ENCODE assay signal across 10 mouse cellular contexts in genomic region chr13:20207950-20208642, GRCm38 (mm10).
A peak's percentile ranks its signal among the peaks of the same experiment; 100 is the strongest.
DNase-seq lines count a peak whose midpoint lies in the region; ATAC-seq and TF ChIP-seq lines count a peak whose summit lies in the region.
"Had no signal": no experiment of that assay in that cellular context is flagged by ENCODE, and none has a peak within 500 bp of the region (broad histone marks: within the 10 kb centered on the region; RNA-seq: fewer than 3 reads in every experiment).

No protein-coding gene starts in this region.

- no peaks in the 10 kb centered on the region for H3K27me3 ChIP-seq in hindbrain, postnatal 0 days (ENCODE audit: insufficient read depth, low read length)
- no peaks in the 10 kb centered on the region for H3K27me3 ChIP-seq in hindbrain, embryonic 12.5 days
- no peaks in the 10 kb centered on the region for H3K27me3 ChIP-seq in lung, embryonic 15.5 days
- H3K27me3 ChIP-seq: megakaryocyte, embryonic 14.5 days had no signal

- 54% methylated on average over 7 of the region's 7 CpGs for WGBS in hindbrain, postnatal 0 days
- 54% methylated on average over 7 of the region's 7 CpGs for WGBS in hindbrain, embryonic 12.5 days
- 23% methylated on average over 7 of the region's 7 CpGs for WGBS in lung, embryonic 15.5 days

- no peaks in the 10 kb centered on the region; the same call in 1 of the 2 replicates for H3K4me1 ChIP-seq in hindbrain, postnatal 0 days (ENCODE audit: insufficient read depth, low read length)
- no peaks in the 10 kb centered on the region for H3K4me1 ChIP-seq in hindbrain, embryonic 12.5 days
- H3K4me1 ChIP-seq in ES-E14 (ENCODE audit: control insufficient read depth in 2 of 2, insufficient read depth in 2 of 2, low read length in 2 of 2, poor library complexity in 1 of 2) = no peaks in the 10 kb centered on the region
- H3K4me1 ChIP-seq in embryonic fibroblast, embryonic 13.5 days (ENCODE audit: control insufficient read depth, insufficient read depth, low read length) = no peaks in the 10 kb centered on the region
- peaks cover 27% of the 10 kb centered on the region for H3K4me1 ChIP-seq in lung, embryonic 15.5 days

- no peak for DNase-seq in hindbrain, postnatal 0 days (ENCODE audit: low spot score)
- peak; percentile 30 for DNase-seq in ES-E14 (ENCODE audit: low read depth, low spot score)
- DNase-seq in testis, postnatal 14 days (ENCODE audit: low spot score) = no peak
- DNase-seq in adrenal gland, postnatal 36 days = no peak
- DNase-seq in c-Kit-positive CD71-positive TER-119-positive erythroid progenitor cells, embryonic 14.5 days (ENCODE audit: low spot score) = no peak
- DNase-seq: cerebellum, adult 9-11 months had no signal

- TF ChIP-seq POLR2A in embryonic fibroblast, embryonic 13.5 days (IDR thresholded peaks at IDR 0.05; ENCODE audit: low read depth, low read length) = no peak

- H3K4me3 ChIP-seq in hindbrain, postnatal 0 days (ENCODE audit: low read length) = no peak overlapping the region
- H3K4me3 ChIP-seq in hindbrain, embryonic 12.5 days = no peak overlapping the region
- no peak overlapping the region for H3K4me3 ChIP-seq in ES-E14 (ENCODE audit: insufficient read depth in 1 of 2, low read depth in 1 of 2, low read length in 2 of 2, poor library complexity in 1 of 2, severe bottlenecking in 1 of 2)
- H3K4me3 ChIP-seq in embryonic fibroblast, embryonic 13.5 days (ENCODE audit: insufficient read depth, low read length) = no peak overlapping the region
- no peak overlapping the region for H3K4me3 ChIP-seq in lung, embryonic 15.5 days
- H3K4me3 ChIP-seq: megakaryocyte, embryonic 14.5 days had no signal

- no peaks in the 10 kb centered on the region for H3K9me3 ChIP-seq in hindbrain, postnatal 0 days (ENCODE audit: low read length)
- H3K9me3 ChIP-seq in hindbrain, embryonic 12.5 days (replicated peaks) = no peaks in the 10 kb centered on the region
- H3K9me3 ChIP-seq in ES-E14 (ENCODE audit: control insufficient read depth, insufficient read depth, low read depth, low read length) = no peaks in the 10 kb centered on the region
- H3K9me3 ChIP-seq in lung, embryonic 15.5 days = no peaks in the 10 kb centered on the region
- H3K9me3 ChIP-seq: megakaryocyte, embryonic 14.5 days had no signal

- no peaks in the 10 kb centered on the region for H3K36me3 ChIP-seq in hindbrain, postnatal 0 days (ENCODE audit: insufficient read depth, low read length)
- H3K36me3 ChIP-seq in hindbrain, embryonic 12.5 days = no peaks in the 10 kb centered on the region
- no peaks in the 10 kb centered on the region for H3K36me3 ChIP-seq in ES-E14 (ENCODE audit: control insufficient read depth, insufficient read depth, low read length, poor library complexity, severe bottlenecking)
- no peaks in the 10 kb centered on the region for H3K36me3 ChIP-seq in lung, embryonic 15.5 days

- no peak overlapping the region for H3K4me2 ChIP-seq in hindbrain, postnatal 0 days (ENCODE audit: low read depth, low read length)
- H3K4me2 ChIP-seq in hindbrain, embryonic 12.5 days (replicated peaks) = no peak overlapping the region
- H3K4me2 ChIP-seq in lung, embryonic 15.5 days = no peak overlapping the region

- no peak overlapping the region for H3K9ac ChIP-seq in hindbrain, postnatal 0 days (replicated peaks; ENCODE audit: low read length)
- no peak overlapping the region for H3K9ac ChIP-seq in hindbrain, embryonic 12.5 days
- no peak overlapping the region for H3K9ac ChIP-seq in ES-E14 (ENCODE audit: insufficient read depth, low read depth, low read length, poor library complexity, severe bottlenecking)
- H3K9ac ChIP-seq in lung, embryonic 15.5 days = no peak overlapping the region

- in situ Hi-C loops in ES-E14 (cut with MboI; ENCODE audit: low sequenced_read_pairs in 2 of 2, unreplicated experiment in 2 of 2) = no loop called here

- ATAC-seq in hindbrain, postnatal 0 days = no peak
- no peak for ATAC-seq in hindbrain, embryonic 12.5 days (ENCODE audit: low FRiP score)
- peak; percentile 87 for ATAC-seq in lung, embryonic 15.5 days (ENCODE audit: borderline replicate concordance, extremely low read depth, low FRiP score, low TSS enrichment)

- H3K27ac ChIP-seq in hindbrain, postnatal 0 days = no peak overlapping the region
- H3K27ac ChIP-seq in hindbrain, embryonic 12.5 days = no peak overlapping the region
- H3K27ac ChIP-seq in ES-E14 (ENCODE audit: insufficient read depth, low read depth, low read length, poor library complexity, severe bottlenecking) = no peak overlapping the region
- H3K27ac ChIP-seq in embryonic fibroblast, embryonic 13.5 days (ENCODE audit: insufficient read depth, low read length) = 0 out of 2 replicates have a peak overlapping the region, but pooled peaks have one; percentile 1
- peak overlapping the region; percentile 59 for H3K27ac ChIP-seq in lung, embryonic 15.5 days

- peak; percentile 25; the same call in 1 of the 2 replicates for TF ChIP-seq CTCF in hindbrain, postnatal 0 days (IDR thresholded peaks at IDR 0.05; ENCODE audit: low read depth)
- TF ChIP-seq CTCF in embryonic fibroblast, embryonic 13.5 days (IDR thresholded peaks at IDR 0.05; ENCODE audit: borderline replicate concordance, insufficient read depth, low read length) = no peak

TF ChIP-seq in ES-E14, 5 proteins besides CTCF, POLR2A, EP300 and RAD21:
- TF ChIP-seq ZNF384 (IDR thresholded peaks at IDR 0.05; ENCODE audit: low read depth, low read length) (no peak), CHD2 (IDR thresholded peaks at IDR 0.05; ENCODE audit: low read depth, low read length) (no peak)

Comparison
In these comparisons a context has a peak if more than half of its experiments do, and no peak if none do; other contexts are left out.
1. H3K27ac ChIP-seq: peak in embryonic fibroblast, embryonic 13.5 days (single experiment) and lung, embryonic 15.5 days (single experiment); none in hindbrain, postnatal 0 days (single experiment), hindbrain, embryonic 12.5 days (single experiment) and ES-E14 (single experiment).